Mouse (Mus musculus) midbrain, embryonic 16.5 days (tissue): ENCODE data around the gene Mpped2. TPM values are rescaled to one million over a fixed set of nuclear protein-coding genes. Genes with fewer than 3 reads are reported as not detected.
A peak's percentile ranks its signal among the peaks of the same experiment; 100 is the strongest.

ENCODE experiments used
- ATAC-seq: fragments of 200-750 bp; cut with Nextera tagmentation; 2 replicates; pipeline ENCODE4 v1.8.0; 2017; ENCODE audit warnings: moderate TSS enrichment
- H3K27ac ChIP-seq: fragments of 300-500 bp; sonication (generic); 2 replicates; pipeline ENCODE4 v1.5.1; 2014; ENCODE audit warnings: mild to moderate bottlenecking, low read length, mixed read lengths
- H3K27me3 ChIP-seq: fragments of 300-500 bp; sonication (generic); 2 replicates; pipeline ENCODE4 v1.6.1; 2014; ENCODE audit warnings: low read depth, low read length, mixed read lengths; ENCODE audit not compliant: control insufficient read depth, insufficient read depth
- H3K36me3 ChIP-seq: fragments of 300-500 bp; sonication (generic); 2 replicates; pipeline ENCODE4 v1.6.1; 2014; ENCODE audit warnings: mild to moderate bottlenecking, low read length, moderate library complexity, mixed read lengths; ENCODE audit not compliant: control insufficient read depth, insufficient read depth
- H3K4me1 ChIP-seq: fragments of 300-500 bp; sonication (generic); 2 replicates; pipeline ENCODE4 v1.6.1; 2014; ENCODE audit warnings: mild to moderate bottlenecking, low read length, mixed read lengths; ENCODE audit not compliant: control insufficient read depth, insufficient read depth
- H3K4me2 ChIP-seq: fragments of 300-500 bp; sonication (generic); 2 replicates; pipeline ENCODE4 v1.6.1; 2014; ENCODE audit warnings: mild to moderate bottlenecking, low read length, mixed read lengths
- H3K4me3 ChIP-seq: fragments of 300-500 bp; sonication (generic); 2 replicates; pipeline ENCODE4 v1.5.1; 2014; ENCODE audit warnings: low read depth, mild to moderate bottlenecking, low read length, moderate library complexity, mixed read lengths
- H3K9ac ChIP-seq: fragments of 300-500 bp; sonication (generic); 2 replicates; pipeline ENCODE4 v1.6.1; 2014; ENCODE audit warnings: low read depth, low read length, mixed read lengths
- H3K9me3 ChIP-seq: fragments of 300-500 bp; sonication (generic); replicated peaks from 2 replicates; pipeline ENCODE4 v1.6.1; 2014; ENCODE audit warnings: mild to moderate bottlenecking, low read length, mixed read lengths; ENCODE audit not compliant: control insufficient read depth, poor library complexity, severe bottlenecking
- WGBS: fragments of 180-500 bp; shearing (Covaris S2); extraction: QIAGEN DNeasy Blood & Tissue Kit; methylation state at CpG from one replicate; pipeline ENCODE4 v1.1.7; 2014; 5-methylcytosine and 5-hydroxymethylcytosine counted together
- polyA plus RNA-seq: library from polyadenylated mRNA; unstranded; fragments of >200 nt; fragmentation: Nextera tagmentation; extraction: Ambion mirVana; gene quantifications from 2 replicates; pipeline ENCODE4 v1.2.1, GENCODE M21; 2015

The Mpped2 gene
- polyA plus RNA-seq, 1 experiment from 2014 or later: 110 TPM

GRCm38 (mm10) chr2:106746211-106746610, 53.1 kb downstream of the Mpped2 start:
- Histone ChIP-seq H3K4me2 (no peak overlapping the region), H3K9ac (no peak overlapping the region), H3K9me3 (no peaks in the 10 kb centered on the region), H3K27me3 (no peaks in the 10 kb centered on the region), H3K4me3 (no peak overlapping the region), H3K4me1 (peaks cover 6% of the 10 kb centered on the region; the same call in 1 of the 2 replicates), H3K36me3 (no peaks in the 10 kb centered on the region), H3K27ac (no peak overlapping the region)
- 67% methylated on average over 6 of the region's 6 CpGs for WGBS
- no peak for ATAC-seq

- no peak overlapping the region for H3K4me2 ChIP-seq
- H3K9me3 ChIP-seq: no peaks in the 10 kb centered on the region
- H3K27me3 ChIP-seq: no peaks in the 10 kb centered on the region
- ATAC-seq: no peak
- H3K27ac ChIP-seq: no peak overlapping the region
- H3K4me3 ChIP-seq: no peak overlapping the region
- H3K9ac ChIP-seq: no peak overlapping the region
- H3K36me3 ChIP-seq: no peaks in the 10 kb centered on the region
- 68% methylated on average over 4 of the region's 4 CpGs for WGBS
- H3K4me1 ChIP-seq: peaks cover 6% of the 10 kb centered on the region; the same call in 1 of the 2 replicates
These were observed 53.8 kb downstream of the Mpped2 start for GRCm38 (mm10) chr2:106746905-106747304.

- no peaks in the 10 kb centered on the region for H3K9me3 ChIP-seq
- peaks cover 6% of the 10 kb centered on the region; the same call in 1 of the 2 replicates for H3K4me1 ChIP-seq
- 88% methylated on average over 4 of the region's 4 CpGs for WGBS
- no peak overlapping the region for H3K4me2 ChIP-seq
- ATAC-seq: peak; percentile 73
- no peak overlapping the region for H3K27ac ChIP-seq
- no peak overlapping the region for H3K9ac ChIP-seq
- H3K4me3 ChIP-seq: no peak overlapping the region
- H3K27me3 ChIP-seq: no peaks in the 10 kb centered on the region
- no peaks in the 10 kb centered on the region for H3K36me3 ChIP-seq
These were observed 54.3 kb downstream of the Mpped2 start for GRCm38 (mm10) chr2:106747342-106747741.

DNA sequence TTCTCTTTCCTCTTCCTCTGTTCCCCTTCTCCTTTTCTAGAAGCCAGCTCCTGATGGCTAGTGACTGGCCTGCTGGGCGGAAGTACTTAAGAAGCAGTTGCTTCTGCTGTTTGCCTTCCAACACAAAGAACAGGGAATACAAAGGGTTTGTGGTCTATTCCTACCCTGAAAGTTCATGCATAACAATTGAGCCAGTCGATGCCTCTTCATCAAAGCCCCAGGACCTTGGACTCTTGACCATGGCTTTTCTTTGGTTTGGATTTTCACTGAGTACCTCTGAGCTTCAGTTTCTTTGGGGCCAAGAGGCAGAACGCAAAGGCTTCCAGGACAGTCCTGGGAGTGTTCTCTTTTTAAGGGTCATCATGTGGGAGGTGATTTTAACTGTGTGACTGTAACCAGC, 57.8 kb downstream of the Mpped2 start:
- Histone ChIP-seq H3K36me3 (no peaks in the 10 kb centered on the region), H3K27me3 (no peaks in the 10 kb centered on the region), H3K9ac (no peak overlapping the region), H3K9me3 (no peaks in the 10 kb centered on the region), H3K4me1 (no peaks in the 10 kb centered on the region), H3K27ac (no peak overlapping the region), H3K4me2 (no peak overlapping the region), H3K4me3 (no peak overlapping the region)
- ATAC-seq: no peak
- WGBS: 33% methylated on average over 3 of the region's 3 CpGs

- H3K27ac ChIP-seq: no peak overlapping the region
- H3K4me3 ChIP-seq: no peak overlapping the region
- no peaks in the 10 kb centered on the region for H3K27me3 ChIP-seq
- no peaks in the 10 kb centered on the region for H3K36me3 ChIP-seq
- H3K4me1 ChIP-seq: peaks cover 6% of the 10 kb centered on the region; the same call in 1 of the 2 replicates
- no peaks in the 10 kb centered on the region for H3K9me3 ChIP-seq
- H3K9ac ChIP-seq: no peak overlapping the region
- H3K4me2 ChIP-seq: no peak overlapping the region
- no peak for ATAC-seq
- 85% methylated on average over 5 of the region's 5 CpGs for WGBS
These were observed 60.6 kb downstream of the Mpped2 start for GRCm38 (mm10) chr2:106753703-106754102.

GRCm38 (mm10) chr2:106754696-106755095, 61.6 kb downstream of the Mpped2 start:
- H3K9ac ChIP-seq: no peak overlapping the region
- ATAC-seq: no peak
- H3K4me1 ChIP-seq: peaks cover 6% of the 10 kb centered on the region; the same call in 1 of the 2 replicates
- no peaks in the 10 kb centered on the region for H3K36me3 ChIP-seq
- H3K27me3 ChIP-seq: no peaks in the 10 kb centered on the region
- H3K27ac ChIP-seq: no peak overlapping the region
- H3K4me2 ChIP-seq: no peak overlapping the region
- H3K4me3 ChIP-seq: no peak overlapping the region
- no peaks in the 10 kb centered on the region for H3K9me3 ChIP-seq
- 70% methylated on average over 5 of the region's 5 CpGs for WGBS

DNA sequence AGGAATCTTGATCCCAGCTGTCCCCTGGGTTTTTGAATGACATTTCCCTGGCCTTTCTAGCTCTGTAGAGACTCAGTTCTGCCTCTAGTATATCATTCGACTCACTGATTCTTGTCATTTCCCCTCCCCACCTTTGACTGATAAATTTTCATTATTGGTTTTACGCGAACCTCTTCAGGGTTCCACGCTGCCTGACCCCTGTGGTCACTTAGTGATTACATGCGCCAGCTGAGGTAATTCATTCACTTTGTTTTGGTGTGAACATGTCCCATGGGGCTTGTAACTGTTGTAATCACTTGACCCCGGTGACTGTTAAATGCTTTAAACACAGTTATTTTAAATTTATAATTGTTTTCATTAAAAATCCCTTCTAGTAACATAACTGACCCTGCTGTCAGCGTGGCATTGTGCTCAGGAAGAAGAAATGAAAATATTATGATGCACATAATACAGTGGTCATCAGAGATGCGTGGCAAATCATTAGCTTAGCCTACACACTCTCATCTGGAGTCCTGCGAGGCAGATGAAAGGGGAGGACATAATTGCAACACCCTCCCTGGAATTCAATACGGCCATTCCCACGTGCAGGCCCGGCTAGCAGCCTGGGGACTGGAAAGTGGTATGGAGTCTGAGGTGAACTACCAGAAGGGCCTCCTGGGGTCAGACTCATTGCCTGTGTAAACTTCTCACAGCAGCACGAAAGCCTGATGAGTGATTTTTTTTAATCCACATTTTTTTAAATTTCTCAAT, 63.5 kb downstream of the Mpped2 start:
- Histone ChIP-seq H3K9ac (no peak overlapping the region), H3K27ac (no peak overlapping the region), H3K4me1 (peaks cover 6% of the 10 kb centered on the region; the same call in 1 of the 2 replicates), H3K27me3 (no peaks in the 10 kb centered on the region), H3K4me2 (no peak overlapping the region), H3K4me3 (no peak overlapping the region), H3K36me3 (no peaks in the 10 kb centered on the region), H3K9me3 (no peaks in the 10 kb centered on the region)
- ATAC-seq: no peak
- WGBS: 31% methylated on average over 13 of the region's 13 CpGs

- Histone ChIP-seq H3K4me3 (no peak overlapping the region), H3K9me3 (no peaks in the 10 kb centered on the region), H3K9ac (no peak overlapping the region), H3K4me1 (peaks cover 3% of the 10 kb centered on the region; the same call in 1 of the 2 replicates), H3K36me3 (no peaks in the 10 kb centered on the region), H3K4me2 (no peak overlapping the region), H3K27me3 (no peaks in the 10 kb centered on the region), H3K27ac (no peak overlapping the region)
- WGBS: 91% methylated on average over 8 of the region's 8 CpGs
- no peak for ATAC-seq
These were observed 69.9 kb downstream of the Mpped2 start for GRCm38 (mm10) chr2:106762920-106763319.

DNA sequence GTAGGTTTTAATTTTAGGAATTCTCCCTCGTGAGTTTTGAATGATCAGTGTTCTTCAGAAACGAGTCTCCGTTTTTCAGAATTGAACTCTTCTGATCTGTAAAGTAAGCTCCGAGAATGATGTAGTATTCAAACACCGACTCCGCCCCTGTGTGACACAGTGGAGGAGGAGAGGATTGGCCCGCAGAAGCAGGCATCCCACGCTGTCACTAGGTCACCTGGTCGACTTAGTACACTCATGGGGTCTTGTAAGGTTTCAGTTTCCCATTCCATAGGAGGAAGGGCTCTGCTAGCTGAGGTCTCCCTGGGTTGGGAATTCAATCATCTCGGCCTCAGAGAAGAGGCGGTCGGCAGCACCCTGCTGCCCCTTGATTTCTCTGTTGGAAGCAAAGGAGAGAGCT, 76.2 kb downstream of the Mpped2 start:
- Histone ChIP-seq H3K36me3 (no peaks in the 10 kb centered on the region), H3K27ac (no peak overlapping the region; the same call in 1 of the 2 replicates), H3K27me3 (no peaks in the 10 kb centered on the region), H3K4me1 (peaks cover 2% of the 10 kb centered on the region; the same call in 1 of the 2 replicates), H3K9ac (no peak overlapping the region), H3K4me2 (no peak overlapping the region), H3K4me3 (no peak overlapping the region), H3K9me3 (no peaks in the 10 kb centered on the region)
- no peak for ATAC-seq
- 87% methylated on average over 12 of the region's 12 CpGs for WGBS
